ENCODE assay signal across 17 mouse cellular contexts in the genomic region with DNA sequence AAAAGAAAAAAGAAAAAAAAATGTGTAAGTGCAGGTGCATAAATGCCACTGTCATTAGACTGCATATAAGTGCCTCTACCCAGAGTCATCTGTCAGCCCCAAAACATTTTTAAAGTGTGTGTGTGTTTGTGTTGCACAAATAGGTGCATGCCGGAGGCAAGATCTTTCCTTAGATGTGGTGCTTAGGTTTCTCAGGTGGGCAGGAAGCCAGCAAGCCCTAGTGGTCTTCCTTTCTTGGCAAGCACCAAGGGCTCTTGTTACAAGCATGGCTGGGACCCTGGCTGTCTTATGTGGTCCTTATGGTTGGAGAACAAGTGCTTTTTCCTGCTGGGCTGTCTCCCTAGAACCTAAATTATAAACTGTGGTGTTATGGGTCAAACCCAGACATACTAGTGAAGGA. TPM values are rescaled to one million over a fixed set of nuclear protein-coding genes. Genes with fewer than 3 reads are reported as not detected.
"Had no signal": no experiment of that assay in that cellular context is flagged by ENCODE, and none has a peak within 500 bp of the region (broad histone marks: within the 10 kb centered on the region; RNA-seq: fewer than 3 reads in every experiment).

No protein-coding gene starts in this region.

- H3K36me3 ChIP-seq: intestine, embryonic 15.5 days; liver, embryonic 13.5 days; lung, embryonic 15.5 days; midbrain, embryonic 15.5 days; neural tube, embryonic 12.5 days; stomach, embryonic 15.5 days had no signal

- H3K9me3 ChIP-seq: intestine, embryonic 15.5 days; liver, embryonic 13.5 days; lung, embryonic 15.5 days; megakaryocyte, embryonic 14.5 days; midbrain, embryonic 15.5 days; neural tube, embryonic 12.5 days; stomach, embryonic 15.5 days had no signal

- DNase-seq: kidney, adult 18-20 months; kidney, postnatal 10 days; kidney, postnatal 4 days; liver; liver, embryonic 13.5 days; liver, postnatal 0 days; lung, postnatal 14 days; right cerebral cortex, postnatal 4 days had no signal

- H3K27ac ChIP-seq: intestine, embryonic 15.5 days; layer of hippocampus, adult 2 months; liver, embryonic 13.5 days; lung, embryonic 15.5 days; macrophage; midbrain, embryonic 15.5 days; neural tube, embryonic 12.5 days; stomach, embryonic 15.5 days had no signal

- H3K27me3 ChIP-seq: intestine, embryonic 15.5 days; liver, embryonic 13.5 days; lung, embryonic 15.5 days; megakaryocyte, embryonic 14.5 days; midbrain, embryonic 15.5 days; neural tube, embryonic 12.5 days; stomach, embryonic 15.5 days had no signal

- H3K4me1 ChIP-seq: intestine, embryonic 15.5 days; stomach, embryonic 15.5 days had no signal

- H3K4me2 ChIP-seq: intestine, embryonic 15.5 days; liver, embryonic 13.5 days; lung, embryonic 15.5 days; midbrain, embryonic 11.5 days; midbrain, embryonic 15.5 days; neural tube, embryonic 12.5 days; stomach, embryonic 15.5 days had no signal

- H3K9ac ChIP-seq: intestine, embryonic 15.5 days; liver, embryonic 13.5 days; liver, postnatal 0 days; lung, embryonic 15.5 days; midbrain, embryonic 15.5 days; neural tube, embryonic 12.5 days; stomach, embryonic 15.5 days had no signal

- ATAC-seq: intestine, embryonic 15.5 days; liver, postnatal 0 days; midbrain, embryonic 15.5 days had no signal

- H3K4me3 ChIP-seq: intestine, embryonic 15.5 days; layer of hippocampus, adult 2 months; liver, embryonic 13.5 days; lung, embryonic 15.5 days; megakaryocyte, embryonic 14.5 days; midbrain, embryonic 15.5 days; neural tube, embryonic 12.5 days; stomach, embryonic 15.5 days had no signal

RNA-seq across cellular contexts. Expression of gene 4921507P07Rik, which starts 24.8 kb away (rescaled TPM):
- polyA plus RNA-seq: macrophage had no signal
